Mouse (Mus musculus) layer of hippocampus, postnatal 10 days (tissue): ENCODE results near the gene Strip2. TPM values are rescaled to one million over a fixed set of nuclear protein-coding genes. Genes with fewer than 3 reads are reported as not detected.

ENCODE experiments used
- DNase-seq, 2 experiments: peaks; one replicate each; pipeline ENCODE4 v3.0.0; 2021; ENCODE audit warnings: low spot score in 2 of 2
- microRNA-seq, 2 experiments: library from miRNA; unstranded; fragments of <30 nt; microRNA quantifications; one replicate each; pipeline ENCODE4 v1.2.0; 2021
- total RNA-seq, 2 experiments: library from RNA; stranded (reverse); gene quantifications; 2 replicates each; pipeline ENCODE4 v1.2.3; 2021

The Strip2 gene
- total RNA-seq, 2 experiments from 2014 or later = 10.6 to 12.3 TPM

DNA sequence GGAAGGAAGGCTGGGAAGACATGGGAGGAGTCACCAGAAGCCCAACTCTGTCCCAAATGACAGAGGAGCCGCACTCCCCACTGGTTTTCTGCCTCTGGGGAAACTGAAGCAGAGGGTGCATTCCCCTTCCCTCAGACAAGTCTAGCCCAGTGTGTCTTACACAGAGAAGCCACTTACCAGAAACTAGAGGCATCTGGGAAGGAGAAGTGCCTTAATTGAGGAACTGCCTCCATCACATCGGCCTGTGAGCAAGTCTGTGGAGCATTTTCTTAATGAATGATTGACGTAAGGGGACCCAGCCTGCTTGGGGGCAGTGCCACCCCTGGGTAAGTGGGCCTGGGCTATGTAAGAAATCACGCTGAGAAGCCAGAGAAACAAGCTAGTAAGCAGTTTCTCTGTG lies 82.0 kb downstream of the Strip2 start:
- DNase-seq = no peak

- DNase-seq = no peak
Observed at GRCm38 (mm10) chr6:30002628-30003027, 85.8 kb downstream of the Strip2 start.

GRCm38 (mm10) chr6:30005851-30006250 lies 89.0 kb downstream of the Strip2 start:
- no peak for DNase-seq

DNA sequence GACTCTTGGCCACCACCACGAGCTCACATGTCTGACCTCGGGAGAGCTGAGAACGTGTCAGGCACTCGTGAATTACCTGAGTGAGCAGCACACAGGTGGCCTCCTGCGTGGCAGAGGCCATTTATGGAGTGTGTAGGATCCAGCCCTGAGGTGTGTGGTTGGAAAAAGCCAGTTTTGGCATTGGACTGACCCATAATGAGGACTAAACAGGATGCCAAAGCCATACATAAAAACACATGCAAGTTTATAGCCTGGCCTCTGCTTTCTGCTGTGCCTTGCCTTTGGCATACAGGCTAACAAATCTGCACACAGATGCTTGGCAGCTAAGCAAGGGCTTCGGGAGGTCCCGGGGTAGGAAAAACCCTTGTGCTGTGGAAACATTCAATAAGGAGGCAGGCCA lies 92.4 kb downstream of the Strip2 start:
- DNase-seq = no peak

Small RNAs within 50 kb of the gene (microRNA-seq; reads per million reads assigned to microRNA genes)
- gene Gm23049 = 0 reads per million in 2 experiments

Other genes starting within 250 kb of the Strip2 start
- gene Tspan33, start 222.8 kb upstream of the Strip2 start, total RNA-seq = 10 to 100 TPM; 22.0 to 23.0 TPM
- gene Smo, start 181.5 kb upstream of the Strip2 start, total RNA-seq = 10 to 100 TPM; 14.2 to 16.0 TPM
- 100 to 1,000 TPM in 1 of 2 experiments, 10 to 100 TPM in 1; 94.4 to 121 TPM for gene Ahcyl2, start 149.0 kb upstream of the Strip2 start, total RNA-seq
- gene Nrf1, start 131.0 kb downstream of the Strip2 start, total RNA-seq = 10 to 100 TPM; 22.4 to 22.7 TPM